Mouse (Mus musculus) brain, embryonic 14.5 days (tissue): Measurements from ENCODE around the gene Galk2. TPM values are rescaled to one million over a fixed set of nuclear protein-coding genes. Genes with fewer than 3 reads are reported as not detected.

Experiments
- DNase-seq: peaks from one replicate; pipeline ENCODE4 v3.0.0-alpha.2; 2011; ENCODE audit warnings: low read depth
- CTCF ChIP-seq: fragments of 200-500 bp; IDR thresholded peaks from 2 replicates; pipeline ENCODE4 v1.5.1; 2012; ENCODE audit warnings: inconsistent platforms, mild to moderate bottlenecking, moderate library complexity, borderline replicate concordance; ENCODE audit not compliant: insufficient read depth, insufficient read length; ENCODE audit errors: extremely low read depth
- POLR2A ChIP-seq: fragments of 200-500 bp; IDR thresholded peaks from 2 replicates; pipeline ENCODE4 v1.6.1; 2012; ENCODE audit warnings: mild to moderate bottlenecking, inconsistent platforms, borderline replicate concordance; ENCODE audit not compliant: poor library complexity, insufficient read depth, insufficient read length, severe bottlenecking; ENCODE audit errors: extremely low read depth
- polyA plus RNA-seq: library from polyadenylated mRNA; depleted of rRNA; stranded (reverse); fragments of >200 nt; gene quantifications from 2 replicates; pipeline ENCODE4 v1.2.3, GENCODE M21; 2012

Gene Galk2
- polyA plus RNA-seq, 1 experiment, result 20.1 TPM

GRCm38 (mm10) chr2:125906407-125907066 lies 47.6 kb downstream of the Galk2 start:
- TF ChIP-seq POLR2A, result no peak
- no peak for DNase-seq

GRCm38 (mm10) chr2:125907580-125908255 lies 48.8 kb downstream of the Galk2 start:
- TF ChIP-seq CTCF (no peak), POLR2A (no peak)
- no peak for DNase-seq

GRCm38 (mm10) chr2:125914167-125914566 lies 55.3 kb downstream of the Galk2 start:
- no peak for DNase-seq
- TF ChIP-seq POLR2A (no peak), CTCF (no peak)

GRCm38 (mm10) chr2:125914713-125915112 lies 55.8 kb downstream of the Galk2 start:
- TF ChIP-seq CTCF (no peak), POLR2A (no peak)
- DNase-seq, result no peak

- no peak for TF ChIP-seq CTCF
- TF ChIP-seq POLR2A, result no peak
- DNase-seq, result no peak
Observed at GRCm38 (mm10) chr2:125916652-125917296, 57.9 kb downstream of the Galk2 start.

GRCm38 (mm10) chr2:125917297-125917679 lies 58.4 kb downstream of the Galk2 start:
- TF ChIP-seq CTCF (no peak), POLR2A (no peak)
- DNase-seq, result peak; percentile 67

- TF ChIP-seq POLR2A (no peak), CTCF (no peak)
- peak; percentile 32 for DNase-seq
Observed at GRCm38 (mm10) chr2:125921273-125921672, 62.4 kb downstream of the Galk2 start.

GRCm38 (mm10) chr2:125922149-125922548 lies 63.2 kb downstream of the Galk2 start:
- DNase-seq, result no peak
- TF ChIP-seq POLR2A (no peak), CTCF (no peak)

GRCm38 (mm10) chr2:125922877-125923276 lies 64.0 kb downstream of the Galk2 start:
- no peak for DNase-seq
- TF ChIP-seq CTCF (no peak), POLR2A (no peak)

- DNase-seq, result no peak
- no peak for TF ChIP-seq POLR2A
Observed at GRCm38 (mm10) chr2:125923346-125923745, 64.4 kb downstream of the Galk2 start.

- no peak for DNase-seq
- TF ChIP-seq CTCF (no peak), POLR2A (no peak)
Observed at GRCm38 (mm10) chr2:125924554-125924953, 65.6 kb downstream of the Galk2 start.

GRCm38 (mm10) chr2:125925081-125925480 lies 66.2 kb downstream of the Galk2 start:
- TF ChIP-seq POLR2A, result no peak
- no peak for TF ChIP-seq CTCF
- DNase-seq, result no peak
